Mouse (Mus musculus) mouse trophoblast stem cell (cell line): ENCODE measurements around the gene Atad5.
"Not testable (repeated sequence)": the region's sequence is repeated elsewhere in the genome, so short reads cannot be mapped to it uniquely, and the experiment has no call there.

ENCODE experiments used
- in situ Hi-C, 2 experiments: fragments of 300-500 bp; cut with MseI, MboI; formaldehyde crosslinking; loops; 2 replicates in 1 of 2; 3 replicates in 1 of 2; pipeline ENCODE4 v1.15.1; 2025

Atad5 gene

DNA sequence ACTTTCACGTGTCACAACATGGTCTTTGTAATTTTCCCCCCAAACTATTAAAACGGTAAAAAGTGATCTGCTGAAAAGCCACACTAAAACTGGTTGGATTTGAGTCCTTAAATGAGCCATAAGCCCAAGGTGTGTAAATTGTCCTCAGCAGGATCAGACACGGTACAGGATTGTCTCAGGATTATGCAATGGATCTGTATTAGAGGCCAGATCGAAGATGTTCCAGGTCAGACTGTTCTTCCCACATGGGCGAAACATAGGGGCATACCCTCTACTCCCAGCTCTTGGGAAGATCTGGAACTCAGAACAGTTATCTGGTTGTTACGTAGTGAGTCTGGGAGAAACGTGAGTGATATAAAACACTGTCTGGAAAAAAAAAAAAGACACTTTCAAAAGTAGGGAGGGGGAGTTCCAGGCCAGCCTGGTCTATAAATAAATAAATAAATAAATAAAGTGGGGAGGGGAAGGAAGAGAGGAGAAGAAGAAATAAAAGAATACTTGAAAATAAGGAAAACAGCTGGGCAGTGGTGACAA is 7.3 kb upstream of the Atad5 start:
- in situ Hi-C loops: no loop called here

DNA sequence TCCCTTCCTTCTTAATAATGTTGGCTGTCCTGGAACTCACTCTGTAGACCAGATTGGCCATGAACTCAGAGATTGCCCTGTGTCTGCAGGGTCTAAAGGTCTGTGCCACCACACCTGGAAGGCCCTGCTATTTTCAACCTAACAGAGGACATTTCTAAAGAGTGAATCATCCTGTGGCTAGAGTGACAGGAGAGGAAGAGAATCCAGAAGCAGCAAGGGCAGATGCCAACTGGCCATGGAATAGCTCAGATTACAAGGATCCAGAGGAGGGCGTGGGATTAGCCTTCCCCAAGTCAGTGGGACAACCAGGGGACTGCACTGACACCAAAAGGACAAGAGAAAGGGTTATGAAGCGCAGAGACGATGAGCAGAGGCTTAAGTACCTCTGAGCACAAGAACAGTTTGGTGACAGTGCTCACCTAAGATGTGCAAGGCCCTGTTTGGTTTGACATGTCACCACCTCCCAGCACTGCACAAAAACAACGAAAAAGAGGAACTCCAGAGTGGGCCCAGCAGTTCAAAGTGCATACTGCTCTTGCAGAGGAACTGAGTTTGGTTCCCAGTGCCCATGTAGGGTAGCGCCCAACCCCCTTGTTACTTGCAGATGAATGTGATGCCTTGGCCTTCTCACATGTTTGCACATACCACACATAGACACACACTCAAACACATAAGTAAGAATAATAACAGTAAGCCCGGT is 3.7 kb upstream of the Atad5 start:
- in situ Hi-C loops: no loop called here

DNA sequence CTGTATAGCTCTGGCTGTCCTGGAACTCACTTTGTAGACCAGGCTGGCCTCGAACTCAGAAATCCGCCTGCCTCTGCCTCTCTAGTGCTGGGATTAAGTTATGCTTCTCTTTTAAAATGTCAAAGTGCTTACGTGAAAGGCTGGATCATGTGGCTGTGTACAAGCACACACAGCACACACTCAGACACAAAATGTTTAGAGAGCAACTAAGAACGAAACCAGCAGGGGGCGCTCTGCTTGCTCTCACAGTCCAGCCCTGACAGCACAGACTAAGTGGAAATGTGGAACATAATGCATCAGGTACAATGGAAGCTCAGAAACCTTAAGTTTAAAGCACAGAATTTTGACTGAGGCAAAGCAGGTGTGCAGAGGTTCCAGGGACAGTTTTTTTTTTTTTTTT is 2.4 kb upstream of the Atad5 start:
- in situ Hi-C loops: no loop called here

DNA sequence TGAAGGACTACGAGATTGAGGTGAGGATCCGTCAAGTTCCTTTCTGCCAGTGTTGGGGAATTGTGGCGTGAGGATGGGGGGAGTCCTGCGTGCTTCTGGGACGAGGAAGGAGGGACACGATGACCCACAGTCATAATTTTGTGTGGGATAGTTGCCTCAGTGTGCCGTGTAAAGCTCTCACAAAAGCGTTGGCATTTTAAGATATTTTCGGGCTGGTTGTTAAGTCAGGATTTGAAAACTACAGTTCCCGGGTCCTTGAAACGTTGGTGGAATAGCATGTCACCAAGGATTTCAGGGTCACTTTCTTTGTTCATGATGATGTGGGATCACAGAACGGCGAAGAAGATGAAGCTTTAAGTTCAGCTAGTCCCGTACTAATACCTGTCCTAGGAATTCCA is 616 bp downstream of the Atad5 start:
- in situ Hi-C loops: no loop called here

DNA sequence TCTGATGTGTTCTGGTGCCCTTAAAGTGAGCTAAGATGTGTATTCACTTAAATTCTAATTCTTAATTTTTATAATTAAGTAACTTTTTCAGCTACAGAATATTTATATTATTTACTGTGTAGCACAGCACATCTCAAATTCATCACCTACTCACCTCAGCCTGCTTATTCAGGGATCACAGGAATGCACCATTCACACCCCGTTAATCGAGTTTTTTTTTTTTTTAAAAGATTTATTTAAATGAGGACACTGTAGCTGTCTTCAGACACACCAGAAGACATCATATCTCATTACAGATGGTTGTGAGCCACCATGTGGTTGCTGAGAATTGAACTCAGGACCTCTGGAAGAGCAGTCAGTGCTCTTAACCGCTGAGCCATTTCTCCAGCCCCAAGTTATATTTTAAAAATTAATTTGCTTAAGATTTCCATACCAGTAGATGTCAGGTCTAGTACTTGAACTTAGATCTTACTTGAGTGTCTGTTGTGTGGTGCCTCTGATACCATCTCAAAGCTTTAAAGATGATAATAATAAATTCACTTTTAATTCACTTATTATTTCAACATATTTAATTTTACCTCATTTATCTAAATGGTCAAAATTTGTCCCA is 1.5 kb downstream of the Atad5 start:
- in situ Hi-C loops: no loop called here

DNA sequence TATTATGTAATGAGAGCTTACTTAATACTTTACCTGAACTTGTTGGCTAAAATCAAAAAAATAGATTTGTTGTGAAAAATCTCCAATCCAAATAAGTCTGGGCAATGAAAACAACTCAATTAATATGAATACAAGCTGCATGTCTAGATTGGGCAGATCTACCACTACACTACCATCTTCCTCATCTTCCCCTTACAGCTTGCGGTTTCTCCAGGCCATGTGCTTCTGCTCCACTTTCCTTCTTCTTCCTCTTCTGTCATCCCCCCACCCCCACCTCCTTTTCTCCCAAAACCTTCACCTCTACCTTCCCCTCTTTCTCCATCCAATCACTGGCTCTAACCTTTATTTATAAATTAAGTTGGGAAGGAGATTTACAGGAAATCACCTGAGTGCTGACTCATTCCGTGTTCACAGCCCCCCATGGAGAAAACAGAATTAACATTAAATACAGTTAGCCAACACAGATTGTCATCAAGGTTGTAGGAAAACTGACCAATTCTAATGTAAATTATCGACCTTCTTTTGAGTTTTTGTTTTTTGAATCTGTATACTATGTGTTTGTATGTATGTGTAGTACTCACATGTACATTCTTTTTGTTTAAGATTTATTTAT is 9.3 kb downstream of the Atad5 start:
- in situ Hi-C loops: no loop called here

DNA sequence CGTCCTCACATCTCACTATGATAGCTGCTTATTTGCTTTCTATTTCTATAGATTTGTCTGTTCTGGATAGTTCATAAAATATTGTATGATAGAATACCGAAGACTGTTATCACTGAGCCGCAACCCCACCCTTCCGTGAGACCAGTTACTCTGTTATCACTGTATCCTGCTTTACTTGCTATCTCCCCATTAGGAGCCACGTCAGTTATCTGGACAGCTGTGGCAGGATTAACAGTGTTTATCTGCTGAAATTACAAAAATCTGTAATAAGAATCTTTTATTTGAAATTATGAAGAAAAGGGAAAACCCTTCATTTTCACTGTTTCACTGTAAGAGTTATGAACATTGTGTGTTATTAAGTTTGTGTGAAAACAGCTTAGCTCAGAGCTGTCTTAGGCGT is 12.1 kb downstream of the Atad5 start:
- in situ Hi-C loops: no loop called here

DNA sequence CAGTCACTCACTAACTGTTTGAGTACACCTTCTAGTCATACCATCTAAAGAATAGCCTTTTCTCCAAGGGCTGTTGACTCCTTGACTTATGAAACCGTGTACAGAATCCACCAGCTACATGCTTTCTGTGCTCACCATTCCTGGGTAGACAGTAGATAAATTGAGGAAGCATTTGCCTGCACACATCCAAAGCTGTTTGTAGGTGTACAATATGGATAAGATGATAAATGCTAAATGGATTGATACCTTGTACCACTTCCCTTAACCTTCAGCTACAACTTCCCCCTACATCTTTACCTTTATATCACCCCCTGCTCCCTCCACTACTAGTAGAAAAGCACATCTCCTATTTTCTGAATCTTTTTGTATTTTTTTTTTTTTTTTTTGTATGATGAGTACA is 15.2 kb downstream of the Atad5 start:
- in situ Hi-C loops: no loop called here

DNA sequence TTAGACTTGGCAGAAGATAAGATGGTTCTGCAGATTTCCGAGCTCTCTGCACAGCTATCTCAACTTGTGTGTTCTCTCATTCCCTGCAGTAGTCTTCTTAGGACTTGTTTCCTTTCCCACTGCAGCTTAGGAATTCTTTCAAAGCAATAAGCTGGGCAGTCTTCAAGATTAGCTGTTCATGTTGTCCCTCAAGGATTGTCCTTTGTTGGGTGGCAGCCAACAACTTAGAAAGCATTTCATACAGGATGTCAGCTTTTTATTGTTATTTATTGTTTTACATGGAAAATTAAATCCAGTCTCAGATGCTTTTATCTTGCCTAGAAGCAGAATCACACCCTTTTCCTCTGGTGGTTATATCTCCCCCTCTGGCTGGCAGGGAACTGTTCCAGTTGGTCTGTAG is 27.2 kb downstream of the Atad5 start:
- in situ Hi-C loops: no loop called here

DNA sequence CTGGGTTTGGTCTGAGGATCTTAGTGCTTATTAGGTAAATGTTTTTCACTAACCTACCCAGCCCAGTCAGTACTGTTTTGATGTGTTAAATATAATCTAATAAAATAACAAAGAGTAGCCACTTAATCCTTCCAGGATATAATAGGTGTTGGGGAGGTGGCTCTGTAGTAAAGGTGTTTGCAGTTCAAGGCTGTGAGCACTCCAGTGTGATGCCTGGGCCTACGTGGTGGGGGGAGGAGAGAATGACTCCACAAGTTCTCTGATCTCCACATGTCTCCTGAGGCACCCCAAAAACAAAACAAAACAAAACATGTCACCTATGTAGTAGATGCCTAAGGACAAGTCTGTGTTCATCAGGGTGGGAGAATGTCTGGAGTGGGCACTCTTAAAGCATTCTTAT is 42.9 kb downstream of the Atad5 start:
- in situ Hi-C loops: no loop called here

DNA sequence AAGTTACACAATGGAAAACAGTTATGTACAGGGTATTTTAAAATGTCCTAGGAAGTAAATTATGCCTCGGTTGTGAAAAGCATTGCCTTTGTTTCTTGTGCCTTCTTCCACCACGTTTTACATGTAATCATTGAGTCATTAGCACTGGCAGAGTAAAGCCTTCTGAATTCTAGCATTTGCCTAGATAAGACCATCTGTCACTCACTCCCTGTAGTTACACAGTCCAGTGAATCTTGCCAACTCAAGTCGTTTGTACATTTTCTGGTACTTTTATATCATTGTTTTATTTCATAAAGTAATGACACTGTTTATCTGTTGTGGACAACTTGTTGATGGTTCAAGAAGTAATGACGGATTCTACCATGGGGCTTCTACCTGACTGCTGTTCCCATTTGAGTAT is 45.5 kb downstream of the Atad5 start:
- in situ Hi-C loops: no loop called here

DNA sequence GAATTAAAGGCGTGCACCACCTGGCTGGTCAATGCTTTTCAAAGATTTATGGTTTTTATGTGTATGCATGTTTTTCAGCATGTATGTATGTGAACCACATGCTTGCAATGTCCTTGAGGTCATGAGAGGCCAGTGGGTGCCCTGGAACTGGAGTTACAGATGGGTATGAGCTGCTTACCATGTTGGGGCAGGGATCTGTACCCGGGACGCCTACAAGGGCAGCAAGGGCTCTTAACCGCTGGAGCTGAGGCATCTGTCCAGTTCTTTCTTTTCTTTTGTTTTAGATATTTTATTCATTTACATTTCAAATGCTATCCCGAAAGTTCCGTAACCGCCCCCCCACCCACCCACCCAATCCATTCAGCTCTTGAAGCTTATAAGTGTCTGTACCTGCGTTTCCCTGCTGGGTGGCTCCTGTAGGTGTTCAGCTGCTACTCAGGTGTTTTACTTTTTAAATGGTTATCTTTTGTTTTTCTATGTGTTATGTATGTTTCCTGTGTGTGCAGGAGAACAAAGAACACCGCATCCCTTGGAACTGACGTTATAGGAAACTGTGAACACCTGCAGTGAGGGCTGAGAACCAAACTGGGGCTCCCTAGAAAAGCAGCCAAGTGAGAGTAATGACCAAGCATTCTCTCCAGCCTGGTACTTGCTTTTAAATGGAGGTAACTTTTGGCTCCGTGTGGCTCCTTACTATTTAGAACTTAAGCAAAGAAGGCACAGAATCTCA is 46.9 kb downstream of the Atad5 start:
- in situ Hi-C loops: no loop called here

DNA sequence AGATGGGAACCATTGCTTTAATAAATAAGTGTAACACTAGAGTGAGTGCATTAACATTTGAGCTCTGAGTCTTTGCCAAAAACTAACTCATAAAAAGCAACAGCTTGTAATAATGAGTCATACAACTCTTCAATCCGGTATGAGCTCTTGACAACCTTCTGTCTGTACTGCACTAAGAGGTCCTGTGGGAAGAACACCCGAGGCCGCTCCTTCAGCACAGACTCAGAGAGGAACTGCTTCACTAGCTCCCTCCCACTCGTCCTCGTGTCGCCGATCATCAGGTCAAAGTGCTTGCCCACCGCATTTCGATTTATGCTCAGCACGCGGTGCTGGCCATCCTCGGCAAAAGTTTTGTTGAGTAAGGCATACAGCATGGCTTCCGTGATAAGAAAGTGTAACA is 47.6 kb downstream of the Atad5 start:
- in situ Hi-C loops: no loop called here

DNA sequence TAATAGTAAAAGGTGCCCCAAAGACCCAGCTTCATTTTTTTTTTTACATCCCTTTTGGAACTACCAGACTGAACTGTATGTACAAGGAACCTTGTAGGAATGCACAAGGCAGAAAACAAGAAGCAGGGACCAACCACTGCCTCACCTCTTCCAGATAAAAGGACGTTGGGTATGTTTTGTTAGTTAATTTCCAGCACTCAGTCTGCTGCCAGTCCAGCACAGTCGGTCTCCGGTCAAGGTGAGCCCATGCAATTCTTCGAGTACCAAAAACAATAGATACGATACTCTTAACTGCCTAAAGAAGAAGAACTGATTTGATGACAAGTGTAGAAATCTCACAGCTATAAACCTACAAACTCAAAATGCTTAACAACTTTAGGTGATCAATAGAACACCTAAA is 48.6 kb downstream of the Atad5 start:
- in situ Hi-C loops: no loop called here

DNA sequence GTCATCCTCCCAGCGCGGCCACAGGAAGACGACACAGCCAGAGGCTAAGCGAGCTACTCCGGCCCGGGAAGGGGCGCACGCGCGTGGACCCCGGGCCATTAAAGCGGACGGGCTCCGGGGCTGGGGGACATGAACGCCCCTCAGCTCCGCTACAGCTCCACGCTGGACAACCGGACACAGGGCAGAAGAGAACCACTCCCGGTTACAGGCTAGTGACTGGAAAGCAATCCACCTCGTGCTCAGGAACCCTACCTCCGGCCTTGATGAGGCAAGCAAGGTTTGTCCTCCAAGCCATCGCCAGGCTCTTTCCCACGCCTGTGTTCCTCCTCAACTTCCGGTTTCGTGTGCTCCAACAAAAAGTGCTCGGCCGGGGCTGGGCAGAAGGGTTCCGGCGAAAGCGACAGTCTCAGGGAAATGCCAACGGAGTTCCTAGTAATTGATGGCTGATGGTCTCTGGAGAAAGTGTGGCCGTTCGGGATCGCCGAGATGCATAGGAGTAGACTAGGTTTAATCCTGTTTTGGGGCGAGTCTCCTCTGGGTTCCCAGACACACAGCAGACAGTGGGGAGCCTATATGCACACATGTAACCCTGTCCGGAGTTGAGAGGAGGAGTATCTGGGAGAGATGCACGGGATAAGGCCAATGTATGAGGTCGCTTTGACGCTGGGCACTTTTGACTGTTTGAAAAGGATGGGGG is 52.8 kb downstream of the Atad5 start, which contains the start of gene Tefm:
TSS of gene Tefm (minus strand) at position 351 of the 697 bp plus-strand sequence.
- in situ Hi-C loops: no loop called here

DNA sequence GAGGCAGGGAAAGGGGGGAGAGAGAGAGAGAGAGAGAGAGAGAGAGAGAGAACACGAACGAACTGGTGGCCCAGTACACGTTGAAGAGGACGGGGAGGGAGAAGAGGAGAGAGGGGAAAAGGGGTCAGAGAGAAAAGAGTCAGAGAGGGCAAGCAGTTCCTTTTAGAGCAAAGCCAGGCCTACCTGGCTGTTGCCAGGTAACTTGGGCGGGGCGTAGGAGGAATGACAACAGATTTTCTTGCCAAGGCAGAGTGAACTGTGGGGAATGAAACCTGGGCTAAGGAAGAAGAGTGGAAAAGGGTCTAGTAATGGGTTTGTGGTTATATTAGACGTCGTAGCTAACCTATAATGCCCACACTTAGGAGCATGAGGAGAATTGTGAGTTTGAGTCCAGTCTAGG is 53.7 kb downstream of the Atad5 start:
- in situ Hi-C loops: no loop called here

DNA sequence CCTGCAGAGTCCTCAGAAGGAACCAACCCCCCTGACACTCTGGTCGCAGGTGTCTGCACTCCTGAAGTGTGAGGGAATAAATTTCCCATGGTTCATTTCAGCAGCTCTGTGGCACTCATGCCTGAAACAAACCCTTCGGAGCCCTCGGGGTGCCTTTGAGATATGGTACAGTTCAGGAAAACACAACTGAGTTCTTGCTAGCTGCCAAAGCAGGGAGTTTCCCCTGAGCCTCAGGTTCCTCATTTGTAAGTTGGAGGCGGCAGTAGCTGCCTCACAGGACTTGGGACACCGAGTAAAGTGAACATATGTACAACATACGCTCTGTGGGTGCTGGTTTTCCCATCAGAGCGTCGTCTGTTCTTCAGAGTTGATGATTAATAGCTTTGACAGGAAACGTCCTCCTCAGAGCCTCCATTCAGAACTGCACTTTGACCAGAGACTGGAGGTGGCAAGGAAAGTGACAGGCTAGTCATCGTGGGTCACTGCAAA is 56.6 kb downstream of the Atad5 start:
- in situ Hi-C loops: no loop called here

DNA sequence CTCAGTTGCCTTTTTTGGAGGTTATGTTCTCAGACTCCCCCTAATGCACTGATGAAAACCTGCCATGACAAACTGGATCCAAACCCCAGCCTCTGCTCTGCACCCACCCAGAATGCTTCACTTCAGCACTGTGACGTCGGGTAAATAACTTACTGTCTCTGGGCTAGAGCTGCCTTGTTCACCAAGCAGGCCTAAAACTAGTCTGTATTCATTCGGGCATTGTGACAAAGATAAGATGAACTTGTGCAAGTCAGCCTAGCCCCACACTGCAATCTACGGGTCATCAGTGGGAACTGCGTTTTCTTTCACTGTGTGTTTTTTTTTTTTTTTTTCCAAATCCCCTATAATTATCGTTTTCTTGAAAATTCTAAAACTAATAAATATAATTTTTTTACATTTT is 58.5 kb downstream of the Atad5 start:
- in situ Hi-C loops: no loop called here

DNA sequence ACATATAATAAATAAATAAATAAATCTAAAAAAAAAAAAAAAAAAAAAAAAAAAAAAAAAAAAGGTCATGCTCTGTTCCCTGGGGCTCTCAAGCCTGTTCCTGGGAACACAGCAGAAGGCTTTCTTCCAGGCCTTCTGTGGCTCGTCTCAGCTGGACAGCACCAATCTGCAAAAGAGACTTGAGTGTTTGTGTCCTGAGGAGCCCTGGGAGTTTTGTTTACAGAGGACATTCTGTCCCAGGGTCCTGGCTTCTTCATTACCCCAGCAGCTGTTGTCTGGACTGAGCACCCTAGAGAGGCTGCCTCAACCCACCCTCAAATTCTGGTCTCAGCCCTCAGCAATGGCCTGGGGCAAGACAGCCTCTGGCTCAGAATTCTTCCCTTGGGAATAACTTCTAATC is 59.1 kb downstream of the Atad5 start:
- in situ Hi-C loops: no loop called here

DNA sequence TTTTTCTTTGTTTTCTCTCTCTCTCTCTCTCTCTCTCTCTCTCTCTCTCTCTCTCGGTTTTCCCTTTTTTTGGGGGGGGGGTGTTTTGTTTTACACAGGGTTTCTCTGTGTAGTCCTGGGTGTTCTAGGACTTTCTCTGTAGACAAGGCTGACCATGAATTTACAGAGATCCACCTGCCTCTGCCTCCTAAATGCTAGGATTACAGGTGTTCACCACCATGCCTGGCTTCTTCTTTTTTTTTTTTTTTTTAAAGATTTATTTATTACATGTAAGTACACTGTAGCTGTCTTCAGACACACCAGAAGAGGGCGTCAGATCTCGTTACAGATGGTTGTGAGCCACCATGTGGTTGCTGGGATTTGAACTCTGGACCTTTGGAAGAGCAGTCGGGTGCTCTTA is 59.8 kb downstream of the Atad5 start:
- in situ Hi-C loops: not testable (repeated sequence)

DNA sequence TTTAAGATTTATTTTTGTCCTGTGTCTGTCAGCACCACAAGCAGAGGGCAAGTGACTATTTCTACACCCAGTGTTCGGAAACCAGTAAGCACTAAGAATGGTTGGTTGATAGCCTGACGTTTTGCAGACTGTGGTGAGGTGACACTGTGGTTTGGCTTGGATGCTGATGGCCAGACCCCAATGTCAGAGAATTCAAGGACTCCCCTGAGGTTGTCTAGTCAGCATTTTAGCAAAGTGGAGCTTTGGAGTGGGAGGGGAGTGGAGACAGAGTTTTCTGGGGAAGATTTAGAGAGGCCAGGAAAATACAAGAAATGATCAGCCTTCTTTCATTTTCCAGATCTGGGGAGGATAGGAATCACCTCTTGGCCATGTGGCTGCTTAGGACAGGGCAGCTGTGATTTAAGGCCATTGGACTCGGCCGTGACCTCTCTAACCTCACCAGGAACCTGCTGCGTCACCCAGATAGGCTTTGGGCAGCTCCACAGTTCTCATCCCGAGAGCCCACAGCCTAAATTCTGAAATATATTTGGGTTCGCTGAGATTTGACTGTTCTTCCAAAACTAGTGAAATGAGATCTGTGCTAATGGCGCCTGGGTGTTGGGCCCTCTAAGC is 60.3 kb downstream of the Atad5 start:
- in situ Hi-C loops: no loop called here
